Mouse (Mus musculus): ENCODE data around the gene Klk1b5. TPM values are rescaled to one million over a fixed set of nuclear protein-coding genes. Genes with fewer than 3 reads are reported as not detected.
"Not testable (repeated sequence)": the region's sequence is repeated elsewhere in the genome, so short reads cannot be mapped to it uniquely, and the experiment has no call there.

Gene Klk1b5
- total RNA-seq, 2 experiments from 2014 or later = not detected

GRCm38 (mm10) chr7:44250732-44251275 lies 35.1 kb downstream of the Klk1b5 start:
- intact Hi-C loops (cut with DNase I); DNase-seq: not testable (repeated sequence)

GRCm38 (mm10) chr7:44253023-44253616 lies 37.4 kb downstream of the Klk1b5 start:
- DNase-seq = peak; percentile 22

GRCm38 (mm10) chr7:44254930-44255329 lies 39.2 kb downstream of the Klk1b5 start:
- intact Hi-C loops (cut with DNase I) = no loop called here
- DNase-seq = no peak

More at GRCm38 (mm10) chr7:44253023-44253616, 37.4 kb downstream of the Klk1b5 start:
- intact Hi-C loops (cut with DNase I) = no loop called here

- intact Hi-C loops (cut with DNase I) = no loop called here
- no peak for DNase-seq
Observed at GRCm38 (mm10) chr7:44257278-44257677, 41.5 kb downstream of the Klk1b5 start, which contains the start of gene Acp4. Gene Acp4 (minus strand): TSS chr7:44257378.

- intact Hi-C loops (cut with DNase I) = loop anchor here (5.0 to 10.0 kb wide), 2 partner anchors 54 to 227 kb away; partner anchors contain the start of gene Shank1
- no peak for DNase-seq
Observed at GRCm38 (mm10) chr7:44260410-44260809, 44.7 kb downstream of the Klk1b5 start.

GRCm38 (mm10) chr7:44261147-44261546 lies 45.4 kb downstream of the Klk1b5 start, which contains the start of gene Gm15517:
Gene Gm15517 (plus strand): TSS chr7:44261447.
- intact Hi-C loops (cut with DNase I) = loop anchor here (5.0 to 10.0 kb wide), 2 partner anchors 54 to 226 kb away; partner anchors contain the start of gene Shank1
- DNase-seq = no peak

GRCm38 (mm10) chr7:44262791-44263643 lies 47.3 kb downstream of the Klk1b5 start:
- intact Hi-C loops (cut with DNase I) = loop anchor here (1.0 to 10.0 kb wide), 3 partner anchors 52 to 224 kb away; partner anchors contain the start of gene Shank1
- DNase-seq = peak; percentile 95

- intact Hi-C loops (cut with DNase I) = loop anchor here (10.0 kb wide), 1 partner anchor 47 kb away; the partner anchor contains the start of gene Shank1
- no peak for DNase-seq
Observed at GRCm38 (mm10) chr7:44268117-44268516, 52.4 kb downstream of the Klk1b5 start.

- intact Hi-C loops (cut with DNase I) = loop anchor here (10.0 kb wide), 1 partner anchor 45 kb away; the partner anchor contains the start of gene Shank1
- no peak for DNase-seq
Observed at GRCm38 (mm10) chr7:44269397-44269796, 53.7 kb downstream of the Klk1b5 start.

Other genes with a start within 250 kb of the Klk1b5 start
- not detected for gene Klk1b1, start 249.2 kb upstream of the Klk1b5 start, total RNA-seq (2021)
- not detected for gene Klk1b9, start 239.9 kb upstream of the Klk1b5 start, total RNA-seq (2021)
- not detected for gene Klk1b11, start 220.1 kb upstream of the Klk1b5 start, total RNA-seq (2021)
- not detected for gene Klk1b26, start 203.8 kb upstream of the Klk1b5 start, total RNA-seq (2021)
- not detected for gene Klk1b27, start 163.7 kb upstream of the Klk1b5 start, total RNA-seq (2021)
- gene Klk1b21, start 113.6 kb upstream of the Klk1b5 start, total RNA-seq (2021) = not detected
- not detected for gene Klk1b22, start 103.3 kb upstream of the Klk1b5 start, total RNA-seq (2021)
- gene Klk1b16, start 79.2 kb upstream of the Klk1b5 start, total RNA-seq (2021) = not detected
- gene Klk1b24, start 27.7 kb upstream of the Klk1b5 start, total RNA-seq (2021) = not detected
- gene Klk1b3, start 17.8 kb upstream of the Klk1b5 start, total RNA-seq (2021) = not detected
- not detected for gene Klk1b4, start 8.5 kb upstream of the Klk1b5 start, total RNA-seq (2021)
- gene Klk1, start 9.4 kb downstream of the Klk1b5 start, total RNA-seq (2021) = not detected
- gene Gm36864, start 20.2 kb downstream of the Klk1b5 start, total RNA-seq (2021) = not detected
- gene 1700028J19Rik, start 30.8 kb downstream of the Klk1b5 start, total RNA-seq (2021) = under 1 TPM; 0.64 to 0.82 TPM
- gene 2410002F23Rik, start 30.8 kb downstream of the Klk1b5 start, total RNA-seq (2021) = 100 to 1,000 TPM; 169 to 191 TPM
- gene Acp4, start 41.4 kb downstream of the Klk1b5 start, total RNA-seq (2021) = not detected
- gene Gm15517, start 45.5 kb downstream of the Klk1b5 start, total RNA-seq (2021) = not detected
- gene Clec11a, start 91.0 kb downstream of the Klk1b5 start, total RNA-seq (2021) = 1 to 10 TPM; 2.5 to 2.8 TPM
- 100 to 1,000 TPM; 299 to 336 TPM for gene Shank1, start 94.3 kb downstream of the Klk1b5 start, total RNA-seq (2021)
- gene Syt3, start 168.2 kb downstream of the Klk1b5 start, total RNA-seq (2021) = 10 to 100 TPM; 45.1 to 52.4 TPM
- gene 1700008O03Rik, start 169.9 kb downstream of the Klk1b5 start, total RNA-seq (2021) = 1 to 10 TPM; 1.3 to 2.4 TPM
- 100 to 1,000 TPM; 357 to 379 TPM for gene Lrrc4b, start 213.1 kb downstream of the Klk1b5 start, total RNA-seq (2021)
- 10 to 100 TPM; 20.5 to 24.5 TPM for gene Aspdh, start 249.4 kb downstream of the Klk1b5 start, total RNA-seq (2021)

Measured in left cerebral cortex, postnatal 4 days (tissue).